Mouse (Mus musculus) brain, embryonic 14.5 days (tissue): ENCODE data around the gene Nav1. TPM values are rescaled to one million over a fixed set of nuclear protein-coding genes. Genes with fewer than 3 reads are reported as not detected.

Experiments used
- DNase-seq: peaks from one replicate; pipeline ENCODE4 v3.0.0-alpha.2; 2011; ENCODE audit warnings: low read depth
- CTCF ChIP-seq: fragments of 200-500 bp; IDR thresholded peaks from 2 replicates; pipeline ENCODE4 v1.5.1; 2012; ENCODE audit warnings: inconsistent platforms, mild to moderate bottlenecking, moderate library complexity, borderline replicate concordance; ENCODE audit not compliant: insufficient read depth, insufficient read length; ENCODE audit errors: extremely low read depth
- POLR2A ChIP-seq: fragments of 200-500 bp; IDR thresholded peaks from 2 replicates; pipeline ENCODE4 v1.6.1; 2012; ENCODE audit warnings: mild to moderate bottlenecking, inconsistent platforms, borderline replicate concordance; ENCODE audit not compliant: poor library complexity, insufficient read depth, insufficient read length, severe bottlenecking; ENCODE audit errors: extremely low read depth
- polyA plus RNA-seq: library from polyadenylated mRNA; depleted of rRNA; stranded (reverse); fragments of >200 nt; gene quantifications from 2 replicates; pipeline ENCODE4 v1.2.3, GENCODE M21; 2012

The Nav1 gene
- polyA plus RNA-seq, 1 experiment: 92.9 TPM

DNA sequence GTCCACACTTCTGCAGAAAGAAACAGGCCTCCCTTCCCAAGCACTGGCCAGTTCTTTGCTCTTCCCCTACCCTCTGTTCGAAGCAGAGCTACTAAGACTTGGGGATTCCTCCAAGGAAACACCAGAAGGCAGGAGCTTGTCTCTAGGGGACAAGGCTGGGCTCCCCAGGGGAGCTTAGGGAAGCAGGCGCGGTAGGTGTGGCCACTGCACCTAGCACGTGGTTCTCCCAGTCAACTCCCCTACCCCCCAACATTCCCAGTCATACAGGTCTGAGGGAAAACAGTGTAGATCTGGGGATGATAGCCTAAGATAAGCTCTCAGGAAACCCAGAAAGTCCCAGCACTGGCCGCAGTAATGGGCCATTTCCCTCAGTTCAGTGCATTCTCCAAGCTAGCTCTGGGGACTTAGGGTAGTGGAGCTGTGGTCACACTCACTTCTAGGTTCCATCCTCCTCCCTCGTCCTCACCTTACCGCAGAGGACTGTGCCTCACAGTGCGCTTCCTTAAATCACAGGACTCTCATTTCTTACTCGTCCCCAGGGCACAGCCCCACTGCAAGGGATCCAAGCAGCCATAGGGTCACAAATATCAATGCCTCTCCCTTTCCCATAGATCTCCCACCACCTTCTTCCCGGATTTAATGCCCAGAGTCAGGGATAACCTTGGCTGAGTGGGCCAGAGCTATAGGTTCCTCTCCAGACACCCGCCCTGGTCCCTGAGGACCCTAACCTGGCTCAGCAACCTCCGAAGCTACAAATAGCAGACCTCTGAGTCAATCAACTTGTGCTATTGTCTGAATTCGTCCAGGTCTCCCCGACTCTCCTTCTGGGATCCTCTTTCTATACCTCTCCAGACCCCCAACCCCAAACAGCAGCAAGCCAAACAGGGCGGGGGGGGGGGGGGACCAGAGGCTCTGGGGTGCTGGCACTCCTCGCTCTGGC is 97.7 kb downstream of the Nav1 start:
- DNase-seq: no peak
- TF ChIP-seq POLR2A: no peak
- TF ChIP-seq CTCF: no peak

DNA sequence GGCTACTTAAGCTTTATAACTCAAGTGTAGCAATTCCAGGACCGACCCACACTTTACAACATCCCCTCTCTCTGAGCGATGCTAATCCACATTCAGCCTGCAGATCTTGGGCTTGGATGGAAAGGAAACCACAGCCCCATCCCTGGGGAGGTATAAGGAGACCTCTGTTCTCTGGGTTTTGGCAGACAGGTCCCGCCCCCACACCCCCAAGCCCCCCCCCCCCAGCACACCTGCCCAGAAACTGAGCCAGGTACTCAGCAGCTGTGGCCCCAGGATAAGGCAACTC is 98.8 kb downstream of the Nav1 start:
- no peak for DNase-seq
- no peak for TF ChIP-seq CTCF
- TF ChIP-seq POLR2A: no peak

DNA sequence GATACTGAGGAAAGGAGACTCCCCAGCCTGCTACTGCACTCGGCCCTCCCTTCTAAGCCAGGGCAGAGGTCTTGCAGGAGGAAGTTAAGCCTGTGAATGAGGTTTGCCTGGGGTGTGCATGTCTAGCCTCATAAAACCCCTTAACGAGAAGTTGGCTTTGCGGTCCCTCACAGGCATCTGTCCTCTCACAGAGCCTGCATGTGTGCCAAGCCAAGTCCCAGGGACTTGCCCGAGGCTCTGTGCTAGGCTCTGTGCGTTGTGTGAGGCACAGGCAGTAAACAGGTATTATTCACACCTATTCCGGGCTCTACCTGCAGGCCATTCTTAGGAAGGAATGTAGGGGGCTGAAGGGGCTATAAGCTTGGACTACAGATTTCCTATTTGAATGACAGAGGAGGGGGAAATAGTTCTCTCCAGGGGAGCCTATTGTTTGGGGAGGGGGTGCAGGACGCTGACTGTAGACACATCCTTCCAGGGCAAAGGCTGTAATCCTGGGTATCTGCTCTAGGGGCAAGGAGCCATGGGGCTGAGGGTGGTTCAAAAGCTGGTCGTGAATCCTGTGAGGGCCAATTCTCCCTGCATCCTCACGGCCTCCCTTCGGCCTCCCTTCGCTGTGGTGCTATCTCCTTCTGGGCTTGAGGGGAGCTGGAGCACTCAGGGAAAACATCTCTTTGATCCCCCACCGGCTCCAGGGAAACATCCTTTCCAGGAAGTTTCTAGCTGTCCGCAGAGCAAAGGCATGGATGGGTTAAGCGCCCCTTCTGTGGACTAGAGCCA is 99.3 kb downstream of the Nav1 start:
- DNase-seq: peak; percentile 47
- no peak for TF ChIP-seq POLR2A

DNA sequence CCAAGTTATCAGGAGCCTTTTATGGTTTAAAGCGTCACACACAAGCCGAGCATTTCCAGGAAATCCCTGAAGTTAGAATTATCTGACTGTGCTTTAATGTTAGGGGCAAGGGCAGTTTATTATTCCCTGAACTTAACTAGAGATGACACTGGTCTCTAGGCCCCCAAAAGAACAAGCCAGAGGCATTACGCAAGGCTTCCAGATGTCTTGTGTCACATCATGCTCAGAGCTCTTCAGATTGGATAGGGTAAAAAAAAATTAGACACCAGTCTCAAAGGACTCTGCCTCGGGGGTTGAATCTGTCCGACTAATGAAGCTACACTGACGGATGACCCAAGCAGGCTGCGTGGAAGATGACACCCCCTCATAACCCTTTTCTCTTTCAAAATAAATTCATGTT is 101.6 kb downstream of the Nav1 start:
- no peak for DNase-seq
- TF ChIP-seq POLR2A (no peak), CTCF (no peak)

DNA sequence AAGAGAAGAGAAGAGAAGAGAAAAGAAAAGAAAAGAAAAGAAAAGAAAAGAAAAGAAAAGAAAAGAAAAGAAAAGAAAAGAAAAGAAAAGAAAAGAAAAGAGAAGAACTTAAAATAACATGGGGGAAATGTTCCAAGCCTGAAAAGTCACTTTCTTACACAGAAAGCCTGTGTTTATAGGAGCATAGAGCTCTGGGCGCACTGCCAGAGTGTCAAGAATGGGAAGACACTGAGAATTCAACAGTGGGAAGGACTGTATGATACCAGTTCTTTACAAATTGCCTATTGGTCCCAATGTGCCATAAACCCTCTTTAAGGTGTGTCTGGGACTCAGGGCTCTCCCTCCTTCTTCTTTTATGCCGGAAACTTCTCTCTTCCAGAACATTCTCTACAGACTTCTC is 103.7 kb downstream of the Nav1 start:
- TF ChIP-seq POLR2A (no peak), CTCF (no peak)
- peak; percentile 30 for DNase-seq

DNA sequence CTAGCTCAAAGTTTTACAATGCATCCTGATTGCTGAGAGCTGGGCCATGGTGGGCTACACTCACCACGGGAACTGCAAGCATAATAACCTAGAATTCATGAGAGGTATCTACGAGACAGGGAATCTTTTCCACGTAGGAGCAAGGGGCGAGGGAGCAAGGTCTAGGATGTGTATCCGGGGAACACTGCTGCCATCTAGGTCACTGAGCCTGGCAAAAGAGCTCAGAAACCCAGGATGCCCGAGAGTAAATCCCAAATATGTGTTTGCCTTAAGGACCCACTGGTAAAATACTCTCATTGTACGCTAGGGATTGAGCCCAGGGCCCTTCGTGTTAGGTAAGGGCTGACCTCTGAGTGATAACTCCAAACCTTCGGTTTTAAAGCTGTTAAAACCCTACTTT is 104.3 kb downstream of the Nav1 start:
- DNase-seq: no peak
- TF ChIP-seq POLR2A (no peak), CTCF (no peak)

DNA sequence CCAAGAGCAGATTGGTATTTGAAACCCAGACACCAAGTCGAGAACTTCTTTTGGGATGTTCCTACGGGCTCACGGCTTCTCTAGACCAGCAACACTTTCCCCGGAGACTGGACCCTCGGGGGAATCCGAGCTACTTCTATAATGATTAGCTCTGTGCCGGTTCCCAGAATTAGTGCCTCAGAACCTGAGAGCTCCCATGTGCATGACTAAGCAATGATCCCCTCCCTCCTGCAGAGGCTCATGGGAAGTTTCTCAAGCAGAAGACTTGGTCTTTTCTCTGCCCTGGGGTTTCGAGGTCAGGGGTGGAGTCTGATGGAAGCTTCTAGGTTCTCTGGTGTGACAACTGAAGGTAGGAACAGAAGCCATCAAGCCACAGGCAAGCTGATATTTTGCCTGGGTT is 105.0 kb downstream of the Nav1 start:
- TF ChIP-seq POLR2A: no peak
- no peak for TF ChIP-seq CTCF
- peak; percentile 42 for DNase-seq

DNA sequence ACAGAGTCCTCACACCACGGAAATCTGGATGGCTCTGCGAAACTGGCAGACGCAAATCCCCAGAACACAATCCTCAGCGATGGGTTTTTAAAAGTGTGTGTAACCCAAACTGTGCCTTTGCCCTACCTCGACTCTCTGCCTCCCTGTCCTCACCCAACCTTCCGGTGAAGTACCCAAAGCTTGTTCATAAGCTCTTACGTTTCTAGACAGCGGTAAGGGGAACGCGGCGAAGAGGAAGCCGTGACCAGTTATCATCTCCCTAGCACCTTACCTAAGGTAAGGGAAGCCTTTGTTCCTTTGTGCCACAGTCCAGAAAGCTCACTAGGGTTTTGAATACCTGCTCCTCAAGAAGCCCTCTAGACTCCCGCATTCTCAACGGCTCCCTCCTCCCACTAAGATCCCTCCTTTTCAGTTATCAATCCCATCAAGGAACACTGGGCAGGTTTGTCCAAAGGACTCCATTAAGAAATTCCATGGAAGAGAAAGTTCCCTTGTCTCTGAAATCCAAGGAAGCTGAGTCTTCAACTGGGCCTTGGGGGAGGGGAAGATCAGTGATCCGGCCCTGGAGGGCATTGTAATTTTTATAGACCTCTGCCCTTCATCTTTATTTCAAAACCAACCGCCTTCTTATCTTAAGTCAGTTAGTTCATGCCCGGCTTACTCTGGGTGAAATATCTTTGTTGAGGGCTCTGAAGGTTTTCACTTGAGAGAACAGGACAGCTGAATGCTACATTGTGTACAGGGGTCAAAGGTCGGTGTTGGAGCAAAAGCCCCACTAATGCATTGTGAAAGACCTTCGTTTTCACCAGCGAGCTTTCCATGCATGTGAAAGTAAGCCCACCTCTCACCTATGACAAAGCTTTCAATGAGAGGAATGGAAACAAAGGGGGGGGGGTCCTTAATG is 108.4 kb downstream of the Nav1 start:
- no peak for DNase-seq
- no peak for TF ChIP-seq POLR2A
- TF ChIP-seq CTCF: no peak

DNA sequence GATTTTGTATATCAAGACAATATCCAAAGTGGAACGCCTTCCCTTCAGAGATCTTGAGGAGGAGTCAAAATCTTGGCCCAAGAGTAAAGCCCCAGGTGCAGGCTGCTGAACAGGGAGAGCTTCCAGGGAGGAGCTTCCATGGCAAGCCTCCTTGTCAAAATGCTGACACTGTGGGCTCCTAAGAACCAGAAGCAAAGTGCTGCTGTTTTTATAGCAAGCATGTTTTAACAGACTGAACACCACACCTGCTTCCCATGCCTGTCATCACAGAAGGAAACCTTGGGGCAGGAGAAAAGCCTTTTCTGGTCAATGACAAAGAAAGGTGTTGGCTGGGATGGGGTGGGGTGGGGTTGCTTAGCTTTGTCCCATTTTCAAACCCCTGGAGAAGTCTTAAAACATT is 112.0 kb downstream of the Nav1 start:
- TF ChIP-seq POLR2A (no peak), CTCF (no peak)
- no peak for DNase-seq

DNA sequence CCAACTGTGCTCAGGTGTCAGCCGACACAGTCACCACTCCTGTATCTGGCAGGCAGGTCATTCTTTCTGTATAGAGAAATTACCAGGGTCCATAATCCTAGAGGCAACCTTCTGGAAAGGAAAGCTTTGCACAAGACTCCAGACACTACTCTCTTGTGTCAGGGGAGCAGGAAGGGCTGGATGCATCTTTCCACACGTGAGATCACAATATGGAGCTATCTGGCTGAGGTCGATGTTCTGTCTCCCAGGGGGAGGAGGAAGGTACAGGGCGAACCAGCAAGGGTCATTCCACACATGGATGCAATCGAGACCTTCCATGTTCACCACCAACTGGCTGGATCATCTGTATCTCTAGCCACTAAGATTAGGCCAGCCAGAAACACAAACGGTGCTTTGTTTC is 113.2 kb downstream of the Nav1 start:
- TF ChIP-seq POLR2A (no peak), CTCF (no peak)

DNA sequence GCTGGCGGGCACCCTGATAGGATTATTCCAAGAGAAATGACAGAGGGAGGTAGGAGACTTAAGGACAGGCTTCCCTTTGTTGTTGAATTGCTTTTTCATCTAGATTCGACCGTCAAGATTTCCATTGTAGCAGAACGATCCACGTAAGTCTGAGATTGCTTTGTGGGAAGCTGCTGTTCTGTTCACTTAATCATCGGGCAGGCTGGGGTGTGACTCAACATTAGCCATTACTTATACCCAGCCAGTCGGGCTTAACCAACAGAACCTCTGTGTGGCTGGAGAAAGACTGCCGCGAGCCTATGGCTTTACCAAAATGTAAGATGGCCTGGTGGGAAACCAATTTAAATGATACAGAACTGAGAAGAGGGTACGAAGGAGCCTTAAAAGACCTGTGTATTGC is 114.7 kb downstream of the Nav1 start:
- no peak for DNase-seq
- TF ChIP-seq CTCF (no peak), POLR2A (no peak)

More for the DNA sequence above, 113.2 kb downstream of the Nav1 start:
- no peak for DNase-seq
